Mouse (Mus musculus) lung, postnatal 10 days (tissue): Measurements from ENCODE around the gene Snf8.

Experiments
- DNase-seq: peaks from one replicate; pipeline ENCODE4 v3.0.0; 2021

The Snf8 gene

GRCm38 (mm10) chr11:96075177-96075508 is 40.5 kb downstream of the Snf8 start:
- peak; percentile 21 for DNase-seq

GRCm38 (mm10) chr11:96075509-96076220 is 41.0 kb downstream of the Snf8 start, which contains the start of gene Atp5g1:
Gene Atp5g1 (minus strand): TSS chr11:96075670.
- DNase-seq, result peak; percentile 100

GRCm38 (mm10) chr11:96076221-96077105 is 41.8 kb downstream of the Snf8 start:
- no peak for DNase-seq

- no peak for DNase-seq
Observed at GRCm38 (mm10) chr11:96080736-96081135, 46.1 kb downstream of the Snf8 start.

- no peak for DNase-seq
Observed at GRCm38 (mm10) chr11:96082682-96083081, 48.0 kb downstream of the Snf8 start.

- DNase-seq, result no peak
Observed at GRCm38 (mm10) chr11:96087981-96088380, 53.3 kb downstream of the Snf8 start.

GRCm38 (mm10) chr11:96091073-96091472 is 56.4 kb downstream of the Snf8 start:
- DNase-seq, result peak; percentile 18

GRCm38 (mm10) chr11:96092674-96093291 is 58.1 kb downstream of the Snf8 start:
- peak; percentile 30 for DNase-seq

GRCm38 (mm10) chr11:96093361-96093760 is 58.7 kb downstream of the Snf8 start:
- DNase-seq, result peak; percentile 62
